Mouse (Mus musculus): ENCODE measurements at regions not wholly inside any gene's neighbourhood (a gene's known extent, or its start where the extent isn't known, plus 50 kb on each side); places are given as distances from the start of the nearest gene placed in this dataset.

DNA sequence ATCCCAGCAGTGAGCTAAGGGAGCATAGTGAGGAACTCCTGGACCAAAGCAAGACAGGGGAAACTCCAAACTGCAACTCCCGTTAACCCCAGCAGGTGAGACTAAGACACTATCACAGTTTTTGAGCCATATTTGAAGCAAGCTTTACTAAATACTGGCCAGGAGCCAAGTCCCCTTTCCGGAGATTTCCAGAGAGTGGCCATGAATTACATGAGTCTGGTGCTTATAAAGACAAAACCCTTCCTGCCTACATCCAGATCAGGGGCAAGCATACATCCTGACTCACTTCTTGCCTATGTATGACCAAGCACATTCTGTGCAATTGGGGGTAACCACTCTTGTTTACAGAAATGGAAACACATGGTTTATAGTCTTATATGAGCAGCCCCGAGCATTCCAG, 187.6 kb upstream of the Nr5a2 start:
- ATAC-seq (ENCODE audit: low FRiP score) (no peak), DNase-seq (ENCODE audit: low spot score) (no peak)
- Histone ChIP-seq H3K27ac (ENCODE audit: low read depth, low read length) (no peak overlapping the region), H3K4me1 (replicated peaks; ENCODE audit: control insufficient read depth, insufficient read depth, low read length) (no peaks in the 10 kb centered on the region), H3K27me3 (ENCODE audit: control insufficient read depth, insufficient read depth, low read length) (no peaks in the 10 kb centered on the region), H3K4me2 (replicated peaks; ENCODE audit: low read depth, low read length) (no peak overlapping the region), H3K9me3 (ENCODE audit: control insufficient read depth, low read length) (no peaks in the 10 kb centered on the region), H3K9ac (ENCODE audit: low read depth, low read length) (no peak overlapping the region), H3K36me3 (ENCODE audit: control insufficient read depth, insufficient read depth, low read length) (no peaks in the 10 kb centered on the region), H3K4me3 (ENCODE audit: low read depth, low read length) (no peak overlapping the region)
- WGBS = 86% methylated on average over 3 of the region's 3 CpGs

GRCm38 (mm10) chr1:137141879-137142570, 181.8 kb upstream of the Nr5a2 start:
- H3K4me3 ChIP-seq (ENCODE audit: low read depth, low read length) = no peak overlapping the region
- no peak overlapping the region for H3K27ac ChIP-seq (ENCODE audit: low read depth, low read length)
- H3K27me3 ChIP-seq (ENCODE audit: control insufficient read depth, insufficient read depth, low read length) = no peaks in the 10 kb centered on the region
- H3K9ac ChIP-seq (ENCODE audit: low read depth, low read length) = no peak overlapping the region
- H3K9me3 ChIP-seq (ENCODE audit: control insufficient read depth, low read length) = no peaks in the 10 kb centered on the region
- no peak overlapping the region for H3K4me2 ChIP-seq (replicated peaks; ENCODE audit: low read depth, low read length)
- H3K36me3 ChIP-seq (ENCODE audit: control insufficient read depth, insufficient read depth, low read length) = no peaks in the 10 kb centered on the region
- no peak for ATAC-seq (ENCODE audit: low FRiP score)
- no peaks in the 10 kb centered on the region for H3K4me1 ChIP-seq (replicated peaks; ENCODE audit: control insufficient read depth, insufficient read depth, low read length)
- DNase-seq (ENCODE audit: low spot score) = no peak
- 87% methylated on average over 13 of the region's 13 CpGs for WGBS

DNA sequence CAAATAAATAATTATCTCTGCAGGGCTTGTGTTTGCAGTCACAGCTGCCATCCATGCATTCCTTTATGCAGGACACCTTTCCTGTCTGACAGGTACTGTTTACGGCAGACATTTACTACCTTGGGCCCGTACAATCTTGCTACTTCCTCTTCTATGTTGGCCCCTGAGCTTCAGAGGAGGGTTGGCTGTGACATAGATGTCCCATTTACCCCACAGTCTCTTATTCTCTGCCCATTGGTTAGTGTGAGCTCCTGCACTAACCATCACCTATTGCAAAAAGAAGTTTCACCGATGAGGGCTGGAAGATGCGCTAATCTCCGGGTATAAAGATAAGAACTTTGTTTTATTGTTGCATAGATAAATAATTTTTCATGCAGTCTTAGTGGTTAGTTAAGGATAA, 181.1 kb upstream of the Nr5a2 start:
- 90% methylated on average over 5 of the region's 5 CpGs for WGBS
- Histone ChIP-seq H3K9ac (ENCODE audit: low read depth, low read length) (no peak overlapping the region), H3K4me1 (replicated peaks; ENCODE audit: control insufficient read depth, insufficient read depth, low read length) (no peaks in the 10 kb centered on the region), H3K4me2 (replicated peaks; ENCODE audit: low read depth, low read length) (no peak overlapping the region), H3K27ac (ENCODE audit: low read depth, low read length) (no peak overlapping the region), H3K36me3 (ENCODE audit: control insufficient read depth, insufficient read depth, low read length) (no peaks in the 10 kb centered on the region), H3K4me3 (ENCODE audit: low read depth, low read length) (no peak overlapping the region), H3K9me3 (ENCODE audit: control insufficient read depth, low read length) (no peaks in the 10 kb centered on the region), H3K27me3 (ENCODE audit: control insufficient read depth, insufficient read depth, low read length) (no peaks in the 10 kb centered on the region)
- DNase-seq (ENCODE audit: low spot score) (no peak), ATAC-seq (ENCODE audit: low FRiP score) (no peak)

DNA sequence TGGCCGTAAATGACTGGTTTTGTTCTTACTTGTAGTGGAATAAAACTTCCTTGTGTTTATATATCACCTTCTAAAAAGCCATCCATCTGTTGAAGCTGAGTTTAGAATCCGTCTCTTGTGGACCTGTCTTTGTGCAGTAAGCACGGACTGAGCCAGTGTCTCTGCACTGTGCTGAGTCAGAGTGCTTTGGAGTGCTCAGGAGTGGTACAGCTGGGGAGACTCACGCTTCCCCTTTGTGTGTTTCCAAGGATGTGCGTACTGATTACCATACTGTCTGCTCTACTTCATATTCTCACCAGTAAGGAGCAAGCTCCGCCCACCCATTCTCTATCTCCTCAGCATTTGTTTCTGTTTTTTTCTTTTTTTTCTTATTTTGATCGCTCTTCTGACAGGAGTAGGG, 175.9 kb upstream of the Nr5a2 start:
- H3K4me2 ChIP-seq (replicated peaks; ENCODE audit: low read depth, low read length) = no peak overlapping the region
- WGBS = 77% methylated on average over 7 of the region's 7 CpGs
- H3K9me3 ChIP-seq (ENCODE audit: control insufficient read depth, low read length) = no peaks in the 10 kb centered on the region
- H3K27ac ChIP-seq (ENCODE audit: low read depth, low read length) = no peak overlapping the region
- no peaks in the 10 kb centered on the region for H3K36me3 ChIP-seq (ENCODE audit: control insufficient read depth, insufficient read depth, low read length)
- DNase-seq (ENCODE audit: low spot score) (no peak), ATAC-seq (ENCODE audit: low FRiP score) (no peak)
- no peaks in the 10 kb centered on the region for H3K4me1 ChIP-seq (replicated peaks; ENCODE audit: control insufficient read depth, insufficient read depth, low read length)
- H3K9ac ChIP-seq (ENCODE audit: low read depth, low read length) = no peak overlapping the region
- H3K4me3 ChIP-seq (ENCODE audit: low read depth, low read length) = no peak overlapping the region
- H3K27me3 ChIP-seq (ENCODE audit: control insufficient read depth, insufficient read depth, low read length) = no peaks in the 10 kb centered on the region

GRCm38 (mm10) chr1:137133734-137134133, 173.5 kb upstream of the Nr5a2 start:
- 69% methylated on average over 7 of the region's 7 CpGs for WGBS
- H3K4me2 ChIP-seq (replicated peaks; ENCODE audit: low read depth, low read length) = no peak overlapping the region
- H3K4me3 ChIP-seq (ENCODE audit: low read depth, low read length) = no peak overlapping the region
- no peaks in the 10 kb centered on the region for H3K9me3 ChIP-seq (ENCODE audit: control insufficient read depth, low read length)
- no peaks in the 10 kb centered on the region for H3K4me1 ChIP-seq (replicated peaks; ENCODE audit: control insufficient read depth, insufficient read depth, low read length)
- no peak overlapping the region for H3K9ac ChIP-seq (ENCODE audit: low read depth, low read length)
- no peaks in the 10 kb centered on the region for H3K27me3 ChIP-seq (ENCODE audit: control insufficient read depth, insufficient read depth, low read length)
- ATAC-seq (ENCODE audit: low FRiP score) (no peak), DNase-seq (ENCODE audit: low spot score) (no peak)
- H3K36me3 ChIP-seq (ENCODE audit: control insufficient read depth, insufficient read depth, low read length) = no peaks in the 10 kb centered on the region
- no peak overlapping the region for H3K27ac ChIP-seq (ENCODE audit: low read depth, low read length)

GRCm38 (mm10) chr1:137130264-137130663, 170.0 kb upstream of the Nr5a2 start:
- H3K9me3 ChIP-seq (ENCODE audit: control insufficient read depth, low read length) = no peaks in the 10 kb centered on the region
- no peak overlapping the region for H3K4me2 ChIP-seq (replicated peaks; ENCODE audit: low read depth, low read length)
- H3K36me3 ChIP-seq (ENCODE audit: control insufficient read depth, insufficient read depth, low read length) = no peaks in the 10 kb centered on the region
- H3K27ac ChIP-seq (ENCODE audit: low read depth, low read length) = no peak overlapping the region
- ATAC-seq (ENCODE audit: low FRiP score) = no peak
- H3K4me1 ChIP-seq (replicated peaks; ENCODE audit: control insufficient read depth, insufficient read depth, low read length) = no peaks in the 10 kb centered on the region
- DNase-seq (ENCODE audit: low spot score) = no peak
- no peak overlapping the region for H3K9ac ChIP-seq (ENCODE audit: low read depth, low read length)
- WGBS = 70% methylated on average over 3 of the region's 3 CpGs
- no peak overlapping the region for H3K4me3 ChIP-seq (ENCODE audit: low read depth, low read length)
- no peaks in the 10 kb centered on the region for H3K27me3 ChIP-seq (ENCODE audit: control insufficient read depth, insufficient read depth, low read length)

DNA sequence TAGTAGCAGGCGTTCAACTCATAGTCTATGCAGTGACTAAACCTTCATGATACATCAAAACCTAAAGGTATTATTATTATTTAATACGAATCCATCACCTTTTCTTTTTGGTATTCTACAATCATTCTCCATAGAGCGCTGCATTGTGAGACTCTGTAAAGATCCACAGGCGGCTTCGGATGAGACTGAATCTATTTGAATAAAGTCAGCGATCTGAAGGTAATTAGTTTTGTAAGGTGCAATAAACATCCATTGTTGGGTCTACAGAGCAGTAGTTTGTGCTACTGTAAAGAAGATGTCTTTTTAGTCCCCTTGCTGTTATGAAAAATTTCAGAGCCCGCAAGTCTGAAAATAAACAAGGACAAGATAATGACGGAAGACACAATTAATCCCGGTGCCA, 168.9 kb upstream of the Nr5a2 start:
- H3K27ac ChIP-seq (ENCODE audit: low read depth, low read length) = no peak overlapping the region
- no peaks in the 10 kb centered on the region for H3K4me1 ChIP-seq (replicated peaks; ENCODE audit: control insufficient read depth, insufficient read depth, low read length)
- H3K9ac ChIP-seq (ENCODE audit: low read depth, low read length) = no peak overlapping the region
- H3K4me2 ChIP-seq (replicated peaks; ENCODE audit: low read depth, low read length) = no peak overlapping the region
- DNase-seq (ENCODE audit: low spot score) (no peak), ATAC-seq (ENCODE audit: low FRiP score) (no peak)
- H3K4me3 ChIP-seq (ENCODE audit: low read depth, low read length) = no peak overlapping the region
- no peaks in the 10 kb centered on the region for H3K36me3 ChIP-seq (ENCODE audit: control insufficient read depth, insufficient read depth, low read length)
- no peaks in the 10 kb centered on the region for H3K27me3 ChIP-seq (ENCODE audit: control insufficient read depth, insufficient read depth, low read length)
- no peaks in the 10 kb centered on the region for H3K9me3 ChIP-seq (ENCODE audit: control insufficient read depth, low read length)
- WGBS = 66% methylated on average over 9 of the region's 9 CpGs

GRCm38 (mm10) chr1:137117866-137118265, 157.6 kb upstream of the Nr5a2 start:
- no peaks in the 10 kb centered on the region for H3K9me3 ChIP-seq (ENCODE audit: control insufficient read depth, low read length)
- H3K9ac ChIP-seq (ENCODE audit: low read depth, low read length) = no peak overlapping the region
- no peak overlapping the region for H3K27ac ChIP-seq (ENCODE audit: low read depth, low read length)
- no peak for DNase-seq (ENCODE audit: low spot score)
- no peak for ATAC-seq (ENCODE audit: low FRiP score)
- no peak overlapping the region for H3K4me3 ChIP-seq (ENCODE audit: low read depth, low read length)
- 74% methylated on average over 3 of the region's 3 CpGs for WGBS
- H3K36me3 ChIP-seq (ENCODE audit: control insufficient read depth, insufficient read depth, low read length) = no peaks in the 10 kb centered on the region
- no peaks in the 10 kb centered on the region for H3K27me3 ChIP-seq (ENCODE audit: control insufficient read depth, insufficient read depth, low read length)
- no peaks in the 10 kb centered on the region for H3K4me1 ChIP-seq (replicated peaks; ENCODE audit: control insufficient read depth, insufficient read depth, low read length)
- H3K4me2 ChIP-seq (replicated peaks; ENCODE audit: low read depth, low read length) = no peak overlapping the region

- DNase-seq (ENCODE audit: low spot score) = no peak
- no peak overlapping the region for H3K4me3 ChIP-seq (ENCODE audit: low read depth, low read length)
- H3K27ac ChIP-seq (ENCODE audit: low read depth, low read length) = no peak overlapping the region
- H3K9me3 ChIP-seq (ENCODE audit: control insufficient read depth, low read length) = no peaks in the 10 kb centered on the region
- H3K36me3 ChIP-seq (ENCODE audit: control insufficient read depth, insufficient read depth, low read length) = no peaks in the 10 kb centered on the region
- H3K4me2 ChIP-seq (replicated peaks; ENCODE audit: low read depth, low read length) = no peak overlapping the region
- H3K9ac ChIP-seq (ENCODE audit: low read depth, low read length) = no peak overlapping the region
- no peaks in the 10 kb centered on the region for H3K27me3 ChIP-seq (ENCODE audit: control insufficient read depth, insufficient read depth, low read length)
- WGBS = 93% methylated on average over 2 of the region's 2 CpGs
- no peaks in the 10 kb centered on the region for H3K4me1 ChIP-seq (replicated peaks; ENCODE audit: control insufficient read depth, insufficient read depth, low read length)
- no peak for ATAC-seq (ENCODE audit: low FRiP score)
These were observed 146.2 kb upstream of the Nr5a2 start for GRCm38 (mm10) chr1:137106444-137106843.

Data from hindbrain, embryonic 11.5 days (tissue).